Mouse (Mus musculus) ovary, postnatal 14 days (tissue): ENCODE data around the gene Vsig1.

Experiments used
- DNase-seq: peaks from one replicate; pipeline ENCODE4 v3.0.0; 2022; ENCODE audit warnings: low spot score

Vsig1 gene

GRCm38 (mm10) chrX:140907360-140907759 lies at the start of gene Vsig1:
Vsig1 (plus strand) TSS chrX:140907608.
- DNase-seq, result no peak

GRCm38 (mm10) chrX:140862760-140863159 lies 44.6 kb upstream of the Vsig1 start:
- no peak for DNase-seq

DNA sequence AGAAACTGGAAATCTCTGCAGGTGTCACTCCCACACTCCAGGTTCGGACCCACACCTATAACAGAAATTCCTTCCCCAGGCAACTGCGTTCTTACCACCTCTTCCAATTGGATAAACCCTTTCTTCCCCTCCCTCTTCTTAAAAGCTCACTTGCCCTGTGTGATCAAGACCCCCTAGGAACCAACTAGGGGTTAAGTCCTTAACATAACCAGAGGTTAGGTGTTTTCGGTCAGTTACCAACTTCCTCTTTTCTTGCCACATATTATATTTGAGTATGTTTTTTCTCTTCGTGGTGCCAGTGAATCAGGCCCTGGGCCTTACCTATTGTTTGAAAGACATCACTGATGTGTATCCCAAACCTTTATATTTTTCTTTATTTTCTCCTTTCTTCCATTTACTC lies 44.0 kb upstream of the Vsig1 start:
- no peak for DNase-seq

DNA sequence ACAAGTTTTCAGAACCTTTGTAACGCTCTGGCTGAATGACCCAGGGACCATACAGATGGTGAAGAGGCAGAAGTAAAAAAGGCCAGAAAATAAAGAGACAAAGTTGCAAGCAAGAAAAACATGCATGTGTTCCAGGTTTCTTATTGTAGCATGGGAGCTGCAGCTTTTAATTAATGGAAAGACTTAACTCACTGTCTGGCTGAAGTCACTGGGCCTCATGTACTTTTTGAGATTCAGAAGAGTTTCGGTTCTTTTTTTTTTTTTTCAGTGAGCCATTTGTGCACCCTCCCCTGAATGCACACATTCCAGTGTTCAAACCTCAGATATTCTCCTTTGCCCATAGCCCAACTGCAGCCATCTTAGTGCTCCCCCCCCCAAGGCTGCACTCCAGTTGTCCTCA lies 20.2 kb upstream of the Vsig1 start:
- no peak for DNase-seq

- DNase-seq, result no peak
Measured at GRCm38 (mm10) chrX:140891796-140892195, 15.6 kb upstream of the Vsig1 start.

DNA sequence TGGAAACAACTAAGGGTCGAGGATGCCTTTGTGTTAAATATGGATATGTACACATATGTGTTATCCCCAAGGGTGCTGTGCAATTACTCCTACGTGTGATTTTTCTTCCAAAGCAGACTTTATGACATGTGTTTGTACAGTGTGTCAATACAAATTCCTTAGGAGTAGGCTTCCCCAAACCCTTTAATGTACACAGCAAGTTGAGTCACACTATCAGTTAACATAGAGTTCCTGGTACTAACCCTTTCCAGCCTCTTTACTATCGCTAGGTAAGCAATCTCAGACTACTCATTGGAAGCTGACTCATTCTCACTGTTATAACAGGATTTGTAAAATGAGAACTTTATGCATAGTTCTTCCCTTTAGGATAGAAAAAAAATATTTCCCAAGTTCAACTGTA lies 3.9 kb upstream of the Vsig1 start:
- DNase-seq, result no peak

DNA sequence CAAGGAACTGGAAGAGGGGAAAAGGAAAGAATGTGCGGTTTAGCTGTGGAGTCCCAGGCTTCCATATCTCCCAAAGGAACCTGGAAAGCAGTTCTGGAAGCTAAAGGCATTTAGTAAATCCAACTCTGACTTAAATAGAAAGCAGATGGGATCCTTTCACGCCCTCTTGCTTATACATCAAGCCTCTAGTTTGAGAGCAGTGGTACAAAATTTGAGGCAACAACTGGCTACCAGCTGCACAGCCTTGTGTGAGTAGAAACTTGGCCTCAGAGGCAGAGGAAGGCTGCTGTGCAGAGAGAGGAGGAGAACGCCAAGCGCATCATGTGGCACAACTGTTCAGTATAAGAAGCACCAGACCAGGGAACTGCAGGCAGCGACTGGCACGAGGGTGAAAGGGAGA lies 13.9 kb downstream of the Vsig1 start:
- no peak for DNase-seq

- no peak for DNase-seq
Measured at GRCm38 (mm10) chrX:140932066-140932465, 24.7 kb downstream of the Vsig1 start.

GRCm38 (mm10) chrX:140933263-140933662 lies 25.9 kb downstream of the Vsig1 start:
- no peak for DNase-seq

DNA sequence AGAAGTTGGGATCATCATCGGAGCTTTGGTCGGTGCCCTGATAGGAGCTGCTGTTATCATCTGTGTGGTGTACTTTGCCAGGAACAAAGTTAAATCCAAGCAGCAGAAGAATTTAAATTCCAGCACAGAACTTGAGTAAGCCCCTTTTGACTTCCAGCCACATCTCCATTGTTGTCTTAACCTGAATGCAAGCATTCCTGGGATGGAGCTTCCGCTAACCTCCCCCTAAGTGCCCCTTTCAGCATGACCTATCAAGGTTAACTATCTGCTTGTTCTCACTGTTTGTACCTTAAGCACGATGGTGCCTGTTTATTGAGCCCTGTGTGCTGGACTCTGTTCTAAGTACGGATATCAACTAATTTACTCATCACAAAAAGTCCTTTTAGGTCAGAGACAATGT lies 28.9 kb downstream of the Vsig1 start:
- no peak for DNase-seq

DNA sequence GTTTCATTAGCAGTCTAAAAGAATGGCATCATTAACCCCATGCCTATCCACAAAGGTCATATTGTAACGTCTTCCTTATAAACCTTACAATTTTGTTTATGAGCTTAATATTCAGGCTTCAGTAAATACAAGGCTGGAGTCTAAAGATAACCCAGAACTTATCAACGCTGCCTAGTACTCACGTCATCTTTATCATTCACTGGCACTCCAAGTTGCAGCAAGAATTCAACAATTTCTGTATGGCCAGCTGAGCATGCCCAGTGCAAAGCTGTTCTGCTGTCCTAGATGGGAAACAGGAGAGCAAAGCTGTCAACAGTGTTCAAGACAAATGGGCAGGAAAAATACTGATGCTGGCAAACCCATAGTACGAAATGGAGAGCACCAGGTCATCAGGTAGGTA lies 46.2 kb downstream of the Vsig1 start:
- DNase-seq, result no peak

- DNase-seq, result peak; percentile 68
Measured at GRCm38 (mm10) chrX:140956272-140956940, 49.0 kb downstream of the Vsig1 start, which contains the start of the genes Psmd10 and Atg4a. Psmd10 (minus strand) TSS chrX:140956728. Atg4a (plus strand) TSS chrX:140956907.

DNA sequence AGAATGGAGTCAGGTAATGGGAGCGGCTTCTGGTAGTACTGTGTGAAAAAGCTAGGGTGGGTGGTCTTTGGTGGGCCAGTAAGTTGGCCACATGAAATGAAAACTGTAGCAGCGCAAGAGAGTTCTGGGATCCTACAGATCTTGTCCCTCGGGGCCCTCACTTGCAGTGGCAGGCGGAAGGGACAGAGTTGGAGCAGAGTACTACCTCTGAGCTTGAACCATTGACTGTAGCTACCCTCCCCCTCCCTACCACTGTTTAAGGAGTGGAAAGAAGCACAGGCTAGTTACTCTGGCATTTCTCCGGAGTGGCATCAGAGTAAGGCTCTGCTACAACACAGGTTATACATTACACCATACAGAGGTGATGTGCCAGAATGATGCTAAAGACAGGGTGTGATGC lies 49.6 kb downstream of the Vsig1 start:
- no peak for DNase-seq

- DNase-seq, result no peak
Measured at GRCm38 (mm10) chrX:140978943-140979342, 71.5 kb downstream of the Vsig1 start.

- no peak for DNase-seq
Measured at GRCm38 (mm10) chrX:140979546-140979945, 72.1 kb downstream of the Vsig1 start.

GRCm38 (mm10) chrX:140980163-140980562 lies 72.8 kb downstream of the Vsig1 start:
- DNase-seq, result no peak

DNA sequence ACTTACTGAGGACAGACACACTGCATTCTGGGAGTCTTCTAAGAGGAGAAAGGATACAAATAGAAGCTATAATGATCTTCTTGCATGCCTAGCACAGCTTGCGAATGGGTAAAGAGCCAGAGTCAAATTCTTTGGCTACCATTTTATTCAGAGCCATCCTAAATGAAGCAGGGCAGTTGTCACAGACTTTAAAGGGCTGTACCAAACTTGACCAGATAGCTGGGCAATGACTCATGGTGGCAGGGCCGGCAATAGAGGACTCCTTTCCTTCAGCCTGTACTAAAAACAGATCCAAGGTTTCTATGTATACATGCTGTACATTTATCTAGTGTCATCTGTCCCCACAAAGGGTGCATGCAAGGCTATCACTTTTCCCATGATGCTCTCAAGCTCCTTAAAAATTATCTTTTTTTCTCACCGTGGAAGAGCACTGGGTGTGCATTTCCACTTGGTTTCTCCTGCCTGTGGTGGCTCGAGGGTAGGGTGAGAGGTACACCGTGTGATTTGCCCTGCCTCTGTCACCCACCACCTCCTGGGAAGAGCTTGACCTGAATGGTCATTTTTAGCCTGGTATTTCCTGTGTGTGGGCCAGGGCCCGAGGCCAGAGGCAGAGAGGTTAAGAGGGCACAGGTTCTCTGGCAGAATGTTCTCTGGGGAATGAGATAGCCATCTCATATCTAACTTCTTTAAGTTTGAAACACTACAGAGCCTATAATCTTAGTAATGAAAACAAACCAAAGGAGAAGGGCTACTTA lies 76.0 kb downstream of the Vsig1 start:
- DNase-seq, result no peak

DNA sequence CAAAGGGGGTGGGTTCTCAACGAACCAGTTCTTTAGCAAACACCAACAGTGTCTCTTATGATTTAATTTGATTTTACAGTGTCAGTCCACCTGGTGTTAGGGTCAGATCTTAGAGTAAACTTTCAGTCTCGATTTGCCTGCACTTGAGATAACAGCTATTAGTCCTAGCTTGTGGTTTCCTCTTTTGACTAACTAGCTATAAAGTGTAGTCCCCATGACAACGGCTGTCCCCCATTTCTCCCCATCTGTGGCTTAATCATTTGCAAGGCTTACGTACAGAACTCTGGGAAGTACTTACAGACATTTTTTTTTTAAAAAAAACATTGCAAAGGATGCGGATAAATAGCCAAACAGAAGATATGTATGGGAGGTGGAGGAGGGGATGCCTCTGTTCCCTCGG lies 77.4 kb downstream of the Vsig1 start:
- no peak for DNase-seq

- no peak for DNase-seq
Measured at GRCm38 (mm10) chrX:140985256-140985655, 77.8 kb downstream of the Vsig1 start.
